Comparison of ENCODE assay signal across 10 mouse cellular contexts in genomic region chr13:110540543-110541265, GRCm38 (mm10).
DNase-seq lines count a peak whose midpoint lies in the region; ATAC-seq and TF ChIP-seq lines count a peak whose summit lies in the region.
"Had no signal": no experiment of that assay in that cellular context is flagged by ENCODE, and none has a peak within 500 bp of the region (broad histone marks: within the 10 kb centered on the region; RNA-seq: fewer than 3 reads in every experiment).

No protein-coding gene starts in this region.

- H3K9ac ChIP-seq in lung, embryonic 14.5 days, result no peak overlapping the region

- H3K27ac ChIP-seq in lung, embryonic 14.5 days (ENCODE audit: low read depth), result no peak overlapping the region

- H3K4me2 ChIP-seq in lung, embryonic 14.5 days, result no peak overlapping the region

- no peak for ATAC-seq in lung, embryonic 14.5 days (ENCODE audit: insufficient read depth)
- ATAC-seq in inflammation-experienced regulatory T-cells, adult 6 months, result peak; percentile 77

- no peaks in the 10 kb centered on the region for H3K36me3 ChIP-seq in lung, embryonic 14.5 days (ENCODE audit: insufficient read depth)

- no peak for TF ChIP-seq CTCF in lung, embryonic 14.5 days (IDR thresholded peaks at IDR 0.05; ENCODE audit: low read depth)

- peak; percentile 34 for DNase-seq in lung, embryonic 14.5 days
- DNase-seq in lung, postnatal 25 days (ENCODE audit: low spot score), result no peak
- peak; percentile 55 for DNase-seq in brain, embryonic 18.5 days (ENCODE audit: low read depth, low spot score)
- DNase-seq in right cerebral cortex, postnatal 10 days (ENCODE audit: low spot score in 2 of 2), result peak; percentile 55 to 78
- DNase-seq in liver, result no peak
- DNase-seq in kidney, adult 8-10 months, result no peak
- DNase-seq: adrenal gland, postnatal 10 days; cerebellum, adult 9-11 months; kidney, adult 18-20 months had no signal

- H3K9me3 ChIP-seq in lung, embryonic 14.5 days (ENCODE audit: low read depth, low read length), result no peaks in the 10 kb centered on the region

- no peak overlapping the region for H3K4me3 ChIP-seq in lung, embryonic 14.5 days (ENCODE audit: low read depth, low read length)

- 71% methylated on average over 13 of the region's 13 CpGs for WGBS in lung, embryonic 14.5 days

- H3K4me1 ChIP-seq in lung, embryonic 14.5 days (ENCODE audit: insufficient read depth), result peaks cover 10% of the 10 kb centered on the region

- H3K27me3 ChIP-seq in lung, embryonic 14.5 days (ENCODE audit: insufficient read depth, low read length), result no peaks in the 10 kb centered on the region

Comparison
In these comparisons a context has a peak if more than half of its experiments do, and no peak if none do; other contexts are left out.
1. DNase-seq: peak in lung, embryonic 14.5 days (single experiment), brain, embryonic 18.5 days (single experiment) and right cerebral cortex, postnatal 10 days (2 of 2); none in lung, postnatal 25 days (single experiment), liver (single experiment) and kidney, adult 8-10 months (0 of 2).